Mouse (Mus musculus) hindbrain, embryonic 14.5 days (tissue): ENCODE data around the gene Cdcp2. TPM values are rescaled to one million over a fixed set of nuclear protein-coding genes. Genes with fewer than 3 reads are reported as not detected.

ENCODE experiments used
- polyA plus RNA-seq: library from polyadenylated mRNA; unstranded; fragments of >200 nt; fragmentation: Nextera tagmentation; extraction: Ambion mirVana; gene quantifications from 2 replicates; pipeline ENCODE4 v1.2.1, GENCODE M21; 2014

Gene Cdcp2
- polyA plus RNA-seq, 1 experiment from 2014 or later: not detected

Other genes starting within 250 kb of the Cdcp2 start
- gene Ssbp3, start 186.2 kb upstream of the Cdcp2 start, polyA plus RNA-seq: 93.0 and 100 TPM in 2 replicates
- 86.2 and 89.8 TPM in 2 replicates for gene Mrpl37, start 30.0 kb upstream of the Cdcp2 start, polyA plus RNA-seq
- gene Cyb5rl, start 29.9 kb upstream of the Cdcp2 start, polyA plus RNA-seq: 2.7 and 4.8 TPM in 2 replicates
- gene Tmem59, start 81.5 kb downstream of the Cdcp2 start, polyA plus RNA-seq: 391 and 398 TPM in 2 replicates
- 22.7 and 22.9 TPM in 2 replicates for gene Tceanc2, start 82.2 kb downstream of the Cdcp2 start, polyA plus RNA-seq
- not detected in 2 replicates for gene Ldlrad1, start 112.3 kb downstream of the Cdcp2 start, polyA plus RNA-seq
- gene Lrrc42, start 156.6 kb downstream of the Cdcp2 start, polyA plus RNA-seq: 54.1 and 57.1 TPM in 2 replicates
- 37.3 and 46.1 TPM in 2 replicates for gene Hspb11, start 156.7 kb downstream of the Cdcp2 start, polyA plus RNA-seq
- not detected in 2 replicates for gene Dio1, start 210.3 kb downstream of the Cdcp2 start, polyA plus RNA-seq
- gene Yipf1, start 217.5 kb downstream of the Cdcp2 start, polyA plus RNA-seq: 65.7 and 69.0 TPM in 2 replicates